Mouse (Mus musculus) natural killer cell, adult 2 months (primary cell): ENCODE data around the gene Cebpe.

Experiments
- DNase-seq, 2 experiments: peaks; one replicate each; pipeline ENCODE4 v3.0.0; 2022; ENCODE audit warnings: low spot score in 2 of 2

Cebpe gene

DNA sequence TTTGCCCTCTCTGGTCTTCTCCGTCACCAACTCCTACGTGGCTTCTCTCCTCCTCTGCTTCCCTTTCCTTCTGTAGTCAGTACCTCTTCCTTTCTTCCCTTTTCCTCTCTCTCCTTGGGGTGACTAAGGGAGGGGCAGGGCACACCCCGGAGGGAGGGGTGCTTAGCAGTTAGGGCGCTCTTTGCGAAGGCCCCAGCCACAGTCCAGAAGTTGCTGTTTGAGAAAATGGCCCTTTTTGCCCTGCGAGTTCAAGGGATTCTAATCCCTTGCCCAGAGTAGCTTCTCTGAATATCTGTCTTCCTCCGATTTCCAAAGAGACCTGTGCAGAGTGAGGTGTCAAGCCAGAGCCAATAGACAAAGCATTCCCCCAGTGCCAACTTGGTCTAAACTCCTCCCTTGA is at the start of gene Cebpe:
Gene Cebpe (minus strand): TSS at position 101 of the 400 bp plus-strand sequence.
- DNase-seq = no peak

DNA sequence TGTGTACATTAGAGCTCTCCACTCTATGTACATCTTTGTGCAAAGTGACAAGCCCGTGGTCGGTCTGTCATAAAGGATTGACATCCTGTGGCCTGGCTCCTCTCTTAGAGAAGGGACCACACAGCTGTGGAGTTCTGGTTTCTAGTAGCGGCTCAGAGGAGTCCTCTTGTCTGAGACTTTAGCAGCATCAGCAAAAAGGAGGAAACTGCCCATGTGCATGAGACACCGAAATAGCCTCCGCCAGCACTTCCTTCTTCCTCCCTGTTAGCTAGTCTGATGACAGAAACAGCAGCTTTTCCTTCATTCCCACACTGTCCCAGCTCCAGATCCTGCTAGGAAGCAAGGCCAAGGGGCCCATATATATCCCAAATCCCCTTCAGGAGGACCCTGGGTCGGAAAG is 44.4 kb upstream of the Cebpe start:
- no peak for DNase-seq

DNA sequence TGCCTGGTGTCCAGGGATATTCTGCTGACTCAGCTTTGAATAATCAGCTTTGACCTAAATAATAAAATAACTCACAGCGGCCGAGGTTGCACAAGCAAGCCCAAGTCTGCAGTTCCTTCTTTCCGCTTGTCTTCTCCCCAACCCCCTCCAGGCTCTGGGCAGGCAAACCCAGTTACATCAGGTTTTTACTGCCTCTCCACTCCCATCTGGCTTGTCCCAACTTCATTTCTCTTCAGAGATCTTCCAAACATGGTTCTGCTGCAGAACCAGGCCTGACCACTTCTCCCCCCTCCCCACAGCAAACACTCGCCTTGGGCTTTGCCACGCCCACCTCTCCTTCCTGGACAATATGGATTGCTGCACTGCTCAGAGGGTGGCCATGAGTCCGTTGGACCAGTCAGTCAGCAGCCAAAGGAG is 42.6 kb upstream of the Cebpe start:
- no peak for DNase-seq

DNA sequence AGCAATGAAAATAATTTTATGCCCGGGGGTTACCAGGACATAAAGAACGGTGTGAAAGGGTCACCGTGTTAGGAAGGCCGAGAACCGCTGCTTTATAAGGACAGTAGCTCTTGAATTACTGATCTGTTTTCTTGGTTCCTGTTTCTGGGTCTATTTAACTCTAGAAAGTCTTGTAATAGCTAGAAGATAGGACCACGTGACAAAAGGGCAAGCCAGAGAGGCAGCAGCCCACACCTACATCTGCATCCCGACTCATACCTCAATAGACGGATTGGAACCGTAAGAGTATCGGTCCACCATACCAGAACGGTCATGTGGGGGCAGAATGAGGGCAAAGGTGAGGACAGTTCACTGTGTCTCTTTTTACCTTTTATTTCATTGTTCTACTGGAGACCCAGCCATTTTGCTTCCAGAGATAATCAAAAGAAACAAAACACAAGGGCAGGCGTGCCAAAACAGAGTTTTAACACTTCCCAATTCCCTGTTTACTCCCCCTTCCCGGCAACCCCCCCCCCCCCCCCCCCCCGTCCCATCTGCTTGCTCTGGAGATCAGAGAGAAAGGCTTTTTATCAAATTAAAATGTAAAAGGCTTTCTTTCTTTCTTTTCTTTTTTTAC is 42.1 kb upstream of the Cebpe start:
- DNase-seq = no peak

DNA sequence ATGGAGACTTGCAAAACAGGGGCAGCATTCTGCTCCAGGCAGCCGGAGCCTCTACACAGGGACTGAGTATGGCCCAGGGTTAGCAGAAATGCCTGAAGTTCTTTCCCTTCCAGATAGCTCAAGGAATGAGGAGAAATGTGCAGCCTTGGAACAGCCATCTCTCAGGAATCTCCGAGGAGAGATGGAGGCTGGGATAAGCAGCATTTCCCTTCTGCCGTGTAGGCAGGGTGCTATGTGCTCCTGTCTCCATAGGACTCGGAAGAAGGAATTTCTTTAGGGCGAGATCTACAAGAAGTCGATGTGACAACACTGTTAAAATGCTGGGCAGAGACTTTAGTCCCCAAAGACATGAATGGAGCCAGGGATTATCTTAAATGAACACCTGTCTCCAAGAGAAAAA is 41.0 kb upstream of the Cebpe start:
- DNase-seq = no peak

DNA sequence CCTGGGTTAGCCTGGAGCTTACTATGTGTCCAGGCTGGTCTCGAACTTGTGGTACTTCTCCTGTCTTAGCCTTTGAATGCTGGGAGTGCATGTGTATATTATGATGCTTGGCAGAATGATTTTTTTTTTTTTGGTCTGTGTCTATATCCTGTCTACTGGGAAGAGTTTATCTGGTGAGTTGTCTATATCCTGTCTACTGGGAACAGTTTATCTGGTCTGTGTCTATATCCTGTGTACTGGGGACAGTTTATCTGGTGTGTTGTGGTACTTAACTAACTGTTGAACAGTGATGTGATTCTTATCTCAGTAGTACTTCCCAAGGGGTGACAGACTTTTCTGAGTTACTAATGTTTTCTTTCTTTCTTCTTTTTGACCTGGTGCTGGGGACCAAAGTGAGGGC is 39.8 kb upstream of the Cebpe start:
- no peak for DNase-seq

DNA sequence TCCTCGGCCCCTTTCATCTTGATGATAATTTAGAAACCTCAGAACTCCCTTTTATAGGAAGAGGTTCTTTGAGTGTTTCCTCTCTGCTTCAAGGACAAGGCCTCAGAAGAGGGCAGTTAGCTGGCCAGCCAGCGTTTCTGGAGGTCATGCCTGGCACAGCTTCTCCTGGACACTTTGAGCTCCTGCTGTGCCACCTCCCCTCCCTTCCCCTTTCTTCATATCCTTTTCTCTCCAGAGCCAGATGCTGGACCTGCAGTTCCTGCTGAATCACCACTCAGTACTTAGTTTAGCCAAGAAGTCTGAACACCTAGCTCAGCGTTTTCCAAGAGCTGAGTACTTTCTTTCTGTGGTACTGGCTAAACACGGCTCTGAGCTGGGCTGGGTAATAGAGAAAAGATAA is 37.3 kb upstream of the Cebpe start:
- no peak for DNase-seq

DNA sequence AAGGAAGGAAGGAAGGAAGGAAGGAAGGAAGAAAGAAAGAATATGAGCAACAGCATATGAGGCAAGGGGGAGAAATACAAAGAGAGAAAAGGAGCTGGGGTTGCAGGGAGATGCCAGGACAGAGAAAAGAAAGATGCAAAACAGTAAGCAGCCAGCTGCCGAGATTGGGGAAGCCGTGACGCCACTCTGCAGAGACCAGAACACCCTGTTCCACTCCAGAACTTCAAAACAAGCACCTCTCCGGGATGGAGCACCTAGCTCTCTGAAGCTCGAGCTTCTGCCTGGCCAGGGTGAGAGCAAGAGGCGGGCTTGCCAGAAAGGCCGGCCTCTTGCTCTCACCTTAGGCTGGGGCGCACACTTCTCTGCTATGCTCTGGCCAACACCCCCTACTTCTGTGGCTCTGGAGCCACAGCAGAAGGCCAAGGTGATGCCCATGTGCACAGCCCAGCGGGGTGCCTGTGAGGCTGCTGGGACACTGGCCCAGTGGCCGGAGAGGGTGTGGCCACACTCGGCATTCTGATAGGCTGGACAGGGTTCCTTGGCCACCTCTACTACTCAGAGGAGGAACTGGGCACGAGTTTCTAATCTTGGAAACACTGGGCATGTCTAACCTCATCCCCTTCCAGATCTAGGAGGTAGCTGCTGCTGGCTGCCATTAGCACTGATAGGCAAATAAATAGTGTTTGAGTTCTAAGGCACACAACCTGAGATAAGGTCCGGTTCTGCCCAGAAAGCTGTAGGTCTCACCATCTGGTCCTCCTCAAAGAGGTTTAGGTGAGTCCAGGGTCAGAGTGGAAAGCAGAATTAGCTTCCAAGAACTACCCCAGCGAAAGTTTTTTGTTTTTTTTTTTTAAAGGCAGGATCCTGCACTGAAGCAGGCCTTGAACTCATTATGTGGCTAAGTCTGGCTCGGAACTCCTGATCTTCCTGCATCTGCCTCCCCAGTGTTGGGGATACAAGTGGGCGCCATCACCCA is 36.3 kb upstream of the Cebpe start:
- DNase-seq = no peak

DNA sequence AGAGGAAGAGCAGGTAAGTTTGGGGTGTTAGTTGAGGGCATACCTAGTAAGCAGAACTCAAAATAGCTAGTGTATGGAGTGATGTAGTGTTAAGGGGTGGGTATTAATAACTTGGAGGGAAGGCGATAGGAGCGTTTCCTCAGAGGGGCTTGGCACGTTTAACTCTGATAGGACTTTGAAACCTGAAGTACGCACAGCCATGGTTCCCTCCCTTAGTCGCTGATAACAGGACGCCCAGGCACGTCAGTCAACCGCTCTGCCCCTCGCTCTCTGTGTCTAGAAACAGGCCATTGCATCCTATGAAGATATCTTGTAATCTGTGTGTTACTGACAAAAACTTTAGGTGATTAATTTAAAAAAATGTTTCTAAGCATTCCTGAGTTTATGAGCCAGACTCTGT is 34.1 kb upstream of the Cebpe start:
- DNase-seq = no peak

DNA sequence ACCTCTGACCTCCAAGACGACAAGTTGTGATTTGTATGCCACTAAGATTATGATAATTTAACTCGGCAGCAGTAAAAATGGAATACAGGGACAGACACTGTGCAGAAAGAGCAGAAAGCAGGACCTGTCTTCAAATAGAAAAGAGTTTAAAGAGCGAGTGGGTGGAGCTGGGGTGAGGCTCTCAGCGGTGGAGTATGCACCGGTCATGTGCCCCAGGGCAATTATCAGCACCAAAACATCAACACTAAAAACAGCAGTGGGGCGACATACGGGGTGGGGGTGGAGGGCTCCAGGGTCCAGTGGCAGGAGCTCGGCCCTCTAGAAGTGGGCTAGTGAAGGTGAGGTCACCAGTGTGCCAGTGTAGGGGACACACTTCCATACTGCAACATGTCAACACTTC is 32.5 kb upstream of the Cebpe start:
- DNase-seq = no peak

DNA sequence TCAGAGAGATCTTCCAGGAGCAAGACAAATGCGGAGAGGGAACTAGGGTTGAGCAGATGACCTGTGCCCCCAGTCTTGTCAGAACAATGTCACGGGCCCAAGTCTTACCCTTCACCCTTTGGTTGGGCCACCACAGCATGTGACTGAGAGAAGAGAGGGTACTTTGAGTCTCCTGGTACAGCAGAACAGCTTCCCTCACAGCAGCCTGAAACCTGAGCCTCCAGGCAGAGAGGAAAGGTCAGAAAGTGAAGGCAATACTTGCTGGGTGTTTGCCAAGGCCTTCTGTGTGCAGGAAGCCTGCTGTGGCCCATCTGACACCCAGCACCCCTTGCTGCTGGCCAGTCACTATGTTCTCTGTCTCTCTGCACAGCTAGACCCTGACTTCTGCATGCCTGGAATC is 30.4 kb upstream of the Cebpe start:
- DNase-seq = no peak

DNA sequence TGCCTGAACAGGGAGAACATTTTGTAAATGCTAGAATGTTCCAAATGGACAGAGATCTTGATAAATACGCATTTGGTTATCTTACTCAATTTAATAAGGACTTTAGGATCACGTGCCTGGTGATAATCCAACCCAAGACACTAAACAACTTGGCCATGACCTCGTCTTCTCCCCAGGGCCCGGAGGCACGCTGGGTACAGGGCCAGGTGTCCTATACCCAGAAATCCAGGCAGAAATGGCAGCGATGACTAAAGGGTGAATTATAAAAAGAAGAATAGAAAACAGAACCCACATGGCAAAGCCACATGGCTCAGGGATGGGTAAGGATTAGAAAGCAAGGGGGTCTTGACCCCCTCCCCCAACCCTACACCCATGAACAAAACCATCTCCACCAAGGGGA is 29.7 kb upstream of the Cebpe start:
- DNase-seq = no peak

DNA sequence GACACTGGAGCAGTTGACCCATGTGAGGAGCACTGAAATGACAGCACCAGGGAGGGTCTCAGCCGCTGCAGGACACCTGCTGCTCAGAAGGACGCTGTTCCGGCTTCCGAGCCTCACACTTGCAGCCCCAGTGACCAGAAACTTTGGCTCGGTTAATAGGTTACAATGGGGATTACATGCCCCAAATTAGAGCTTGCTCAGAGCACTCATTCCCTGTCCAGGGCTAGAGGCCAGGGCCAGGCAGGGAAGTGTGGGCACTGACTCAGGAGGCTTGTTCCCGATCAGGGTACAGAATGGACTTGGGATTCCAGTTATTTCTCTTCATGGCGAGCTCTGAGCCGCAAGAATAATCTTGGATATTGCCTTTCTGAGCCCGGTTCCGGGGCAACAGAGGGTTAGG is 25.7 kb upstream of the Cebpe start:
- no peak for DNase-seq

DNA sequence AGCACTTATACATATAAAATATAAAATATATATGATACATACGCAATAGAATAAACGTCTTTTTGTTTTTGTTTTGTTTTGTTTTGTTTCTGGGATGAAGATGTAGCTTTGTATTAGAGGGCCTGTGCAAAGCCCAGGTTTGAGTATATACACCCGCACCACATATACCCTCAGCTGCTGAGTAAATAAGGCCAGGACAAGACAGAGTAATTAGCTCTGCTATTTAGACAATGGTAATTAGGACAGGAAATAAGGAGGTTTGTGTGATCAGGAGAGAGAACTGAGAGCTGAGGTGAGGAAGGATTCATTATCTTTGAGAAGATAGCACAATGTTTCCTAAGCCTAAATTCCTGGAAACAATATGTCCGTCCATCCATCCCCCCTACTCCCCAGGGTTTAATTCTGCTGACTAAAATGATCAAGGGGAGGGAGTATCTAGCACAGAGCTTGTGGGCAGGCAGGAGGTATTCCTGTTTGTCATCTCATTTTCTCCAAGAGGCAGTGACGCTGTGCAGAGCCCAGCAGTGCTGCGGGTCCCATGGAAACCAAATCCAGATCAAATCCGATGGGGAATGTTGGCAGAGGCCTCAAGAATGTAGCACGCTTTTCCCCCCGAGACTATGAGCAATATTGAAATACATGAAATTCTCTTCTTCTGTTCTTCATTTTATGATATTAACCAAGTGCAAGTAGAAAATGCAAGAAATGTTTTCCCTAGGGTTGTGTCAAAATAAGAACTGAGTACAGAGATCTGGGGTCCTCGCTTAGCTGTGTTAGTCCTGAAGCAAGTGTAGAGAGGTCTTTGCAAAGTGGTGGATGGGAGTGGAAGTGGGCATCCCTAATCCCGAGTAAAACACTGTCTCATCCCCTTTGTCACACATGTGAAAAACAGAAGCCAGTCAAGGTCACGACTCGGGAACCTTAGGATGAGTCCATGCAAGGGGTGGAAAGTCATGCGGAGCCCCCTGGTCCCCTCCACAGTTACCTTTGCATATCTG is 24.9 kb upstream of the Cebpe start:
- no peak for DNase-seq

DNA sequence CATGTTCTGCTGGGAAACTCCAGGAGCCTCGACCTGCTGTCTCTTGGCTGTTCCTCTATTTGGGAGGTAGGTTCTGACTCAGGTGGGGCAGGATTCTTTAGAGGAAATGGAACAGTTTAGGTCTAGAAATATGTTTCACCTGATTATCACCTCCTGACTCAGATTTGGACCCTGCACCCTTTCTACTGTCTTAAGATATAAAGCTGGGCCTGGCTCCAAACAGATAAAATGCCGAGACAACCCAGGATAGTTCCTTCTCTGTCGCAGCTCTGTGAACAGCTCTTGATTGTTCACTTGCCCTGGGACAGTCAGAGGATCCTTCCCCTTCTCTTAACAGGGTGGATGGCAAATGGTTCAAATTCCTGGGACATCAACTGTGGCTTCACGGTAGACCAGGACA is 23.2 kb upstream of the Cebpe start:
- no peak for DNase-seq

DNA sequence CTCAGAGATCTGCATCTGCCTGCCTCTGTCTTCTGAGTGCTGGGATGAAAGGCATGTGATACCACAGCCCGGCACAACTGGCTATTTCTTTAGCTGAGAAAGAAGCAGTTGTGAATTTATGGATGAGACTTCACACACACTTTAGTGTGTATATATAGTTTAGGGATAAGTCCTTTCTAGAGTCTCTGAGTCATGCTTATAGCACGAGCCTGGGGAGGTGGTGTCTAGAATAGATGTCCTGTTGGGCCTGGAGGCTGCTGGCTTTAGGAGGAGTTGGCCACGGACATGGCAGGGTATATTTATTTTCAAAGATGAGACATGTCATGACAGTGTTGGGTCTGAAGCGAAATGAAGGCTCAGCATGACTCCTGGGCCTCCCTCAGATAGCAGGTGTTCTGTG is 22.0 kb upstream of the Cebpe start:
- DNase-seq = no peak

DNA sequence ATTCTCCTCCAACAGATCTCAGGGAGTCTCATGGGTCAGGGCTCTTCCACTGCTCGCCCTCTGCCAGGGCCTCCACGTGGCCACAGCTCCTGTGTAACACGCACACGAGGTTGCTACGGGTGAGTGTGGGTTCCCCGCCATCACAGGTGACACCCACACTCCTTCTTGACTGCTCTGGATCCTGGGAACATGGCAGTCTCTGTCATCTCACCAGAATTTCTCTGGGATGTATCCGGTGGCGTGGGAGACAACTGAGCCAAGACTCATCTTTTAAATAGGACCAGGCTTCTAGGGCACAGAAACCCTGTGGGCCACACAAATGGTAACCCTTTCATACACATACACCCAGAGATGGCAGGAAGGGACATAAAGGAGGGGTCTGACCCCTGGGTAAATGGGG is 20.2 kb upstream of the Cebpe start:
- no peak for DNase-seq

DNA sequence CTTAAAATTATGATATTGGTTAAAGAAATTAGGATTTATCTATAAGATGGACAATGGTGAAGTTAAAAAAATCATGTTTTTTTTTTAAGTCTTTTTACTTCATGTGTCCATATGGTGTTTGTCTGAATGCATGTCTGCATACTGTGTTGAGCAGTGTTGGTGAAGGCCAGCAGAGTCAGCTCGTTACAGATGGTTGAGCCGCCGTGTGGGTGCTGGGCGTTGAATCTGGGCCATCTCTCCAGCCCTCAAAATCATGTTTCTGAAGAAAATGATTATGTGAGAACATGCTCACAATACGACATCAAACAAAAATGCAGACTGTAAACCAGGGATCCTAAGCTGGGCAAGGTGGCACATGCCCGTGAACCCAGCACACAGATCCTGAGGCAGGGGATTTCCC is 18.3 kb upstream of the Cebpe start:
- DNase-seq = no peak

DNA sequence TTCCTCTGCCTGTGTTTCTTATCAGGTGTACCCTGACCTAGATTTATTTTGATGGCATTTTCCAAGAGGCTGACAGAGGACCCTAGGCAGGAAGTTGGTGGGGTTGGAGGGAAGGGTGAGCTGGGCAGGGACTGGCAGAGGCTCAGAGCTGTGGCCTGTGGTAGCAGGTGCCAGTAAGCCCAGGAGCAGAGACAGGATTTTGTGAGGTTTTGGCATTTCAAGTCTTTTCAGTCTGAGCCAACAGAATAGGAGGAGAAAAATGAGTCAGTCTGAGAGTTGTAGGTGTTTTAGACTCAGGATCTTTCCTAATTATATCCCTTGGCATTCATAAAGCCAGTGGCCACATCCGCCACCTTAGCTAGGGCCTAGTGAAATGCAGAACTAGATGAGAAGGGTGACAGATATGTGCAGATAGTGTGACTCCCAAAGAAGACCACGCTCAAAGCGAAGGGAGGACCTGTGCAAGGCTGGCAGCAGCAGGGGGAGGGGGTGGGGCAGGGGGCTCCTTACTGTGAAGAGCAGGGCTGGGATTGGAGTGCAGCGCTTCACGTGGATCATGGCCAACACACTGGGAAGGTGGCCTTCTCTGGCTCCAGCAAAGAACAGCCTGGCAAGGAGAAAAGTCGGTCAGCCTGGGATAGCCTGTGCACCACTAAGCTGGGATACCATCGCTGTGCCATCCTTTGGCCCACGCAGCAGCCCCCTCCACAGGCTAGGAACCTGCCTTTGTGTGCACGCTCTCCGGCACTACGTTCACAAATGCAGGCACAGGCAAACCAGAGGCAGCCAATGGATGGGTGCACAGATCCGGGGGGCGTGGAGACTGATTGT is 17.1 kb upstream of the Cebpe start:
- no peak for DNase-seq

DNA sequence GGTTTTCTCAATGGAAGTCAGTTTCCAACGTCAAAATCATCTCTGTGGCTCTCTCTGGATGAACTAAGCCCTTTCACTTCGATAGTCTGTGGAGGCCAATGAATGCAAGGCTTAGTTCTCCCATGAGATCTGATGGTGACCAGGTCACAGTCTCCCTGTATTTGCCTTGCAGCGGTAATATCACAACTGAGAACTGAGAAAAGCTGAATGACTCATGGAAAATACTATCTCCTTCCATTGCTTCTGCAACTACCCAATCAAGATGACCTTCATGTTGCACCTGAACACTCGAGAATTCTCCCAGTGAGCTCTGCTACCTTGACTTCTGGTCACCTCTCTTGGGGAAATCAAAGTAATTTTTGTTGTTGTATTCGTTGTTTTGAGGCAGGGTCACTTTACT is 15.6 kb upstream of the Cebpe start:
- DNase-seq = no peak

DNA sequence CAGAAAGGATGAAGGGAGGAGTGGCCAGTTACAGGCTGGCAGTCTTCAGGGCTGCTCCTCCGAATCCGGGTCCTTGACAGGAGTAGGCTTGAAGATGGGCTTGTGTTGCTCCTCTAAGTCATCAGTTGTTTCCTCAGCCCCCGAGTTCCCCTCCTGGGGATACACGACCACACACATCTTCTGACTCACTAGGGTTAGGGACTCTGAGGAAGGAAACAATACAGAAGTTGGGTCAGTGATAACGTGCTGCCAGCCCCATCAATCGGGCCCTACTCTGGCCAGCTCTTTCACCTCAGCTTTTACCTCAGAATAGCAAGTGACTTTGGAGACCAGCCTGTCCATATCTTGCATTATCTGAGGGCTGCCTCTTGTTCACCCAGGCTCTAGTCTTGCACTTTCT is 12.1 kb upstream of the Cebpe start:
- no peak for DNase-seq
